Mouse (Mus musculus): Measurements from ENCODE around the gene Snupn.

DNA sequence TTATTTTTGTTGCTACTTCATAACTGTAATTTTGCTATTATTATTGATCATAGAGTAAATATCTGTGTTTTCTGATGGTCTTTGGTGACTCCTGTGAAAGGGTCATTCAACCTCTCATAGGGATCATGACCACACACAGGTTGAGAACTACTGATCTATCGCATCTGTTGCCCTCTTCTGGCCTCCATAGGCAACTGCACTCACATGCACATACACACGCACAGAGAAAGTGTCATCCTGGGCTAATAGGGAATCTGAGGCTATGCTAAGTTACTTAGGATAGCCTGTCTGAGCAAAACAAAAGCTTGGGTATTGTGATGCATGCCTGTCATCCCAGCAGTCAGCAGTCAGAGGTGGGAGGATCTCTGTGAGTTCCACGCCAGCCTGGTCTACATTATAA lies 10.9 kb downstream of the Snupn start:
- TF ChIP-seq POLR2A (IDR thresholded peaks at IDR 0.05; ENCODE audit: insufficient read depth, low read depth, low read length) (no peak), CTCF (IDR thresholded peaks at IDR 0.05) (no peak; the same call in 1 of the 2 replicates)
